Comparison of ENCODE assay signal across 10 mouse cellular contexts in the genomic region with DNA sequence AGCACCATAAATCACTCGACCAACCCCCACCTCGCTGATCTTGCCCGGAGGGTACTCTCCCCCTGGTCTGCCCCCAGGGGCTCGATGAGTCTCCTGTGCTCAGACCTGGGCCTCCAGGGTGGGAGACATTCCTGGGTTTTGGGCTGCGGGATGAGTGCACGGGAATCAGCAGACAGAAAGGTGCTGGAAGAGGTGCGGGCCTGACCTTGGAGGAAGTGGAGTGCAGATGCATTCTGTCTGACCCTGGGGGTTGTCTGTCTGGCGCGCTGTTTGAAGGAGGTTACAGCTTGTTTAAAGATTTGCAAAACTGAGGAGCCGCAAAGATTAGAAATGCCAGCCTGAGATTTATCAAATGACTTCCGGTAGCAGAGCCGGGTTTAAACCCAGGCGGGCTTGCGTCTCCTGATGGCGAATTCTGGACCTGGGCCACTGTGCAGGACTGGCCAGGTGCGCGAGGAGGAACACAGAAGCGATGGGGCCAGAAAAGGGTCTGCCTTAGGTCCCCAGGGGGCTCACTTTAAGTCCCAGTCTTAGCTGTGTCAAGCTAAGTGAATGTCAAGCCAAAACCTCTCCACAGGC.
DNase-seq lines count a peak whose midpoint lies in the region; ATAC-seq and TF ChIP-seq lines count a peak whose summit lies in the region.
"Had no signal": no experiment of that assay in that cellular context is flagged by ENCODE, and none has a peak within 500 bp of the region (broad histone marks: within the 10 kb centered on the region; RNA-seq: fewer than 3 reads in every experiment).

No protein-coding gene starts in this region.

- H3K36me3 ChIP-seq in hindbrain, embryonic 10.5 days, result no peaks in the 10 kb centered on the region
- no peaks in the 10 kb centered on the region for H3K36me3 ChIP-seq in hindbrain, postnatal 0 days (ENCODE audit: insufficient read depth, low read length)
- H3K36me3 ChIP-seq in limb, embryonic 13.5 days, result no peaks in the 10 kb centered on the region

- H3K9ac ChIP-seq in hindbrain, postnatal 0 days (replicated peaks; ENCODE audit: low read length), result no peak overlapping the region
- H3K9ac ChIP-seq in limb, embryonic 13.5 days, result peak overlapping the region; percentile 67

- DNase-seq in hindbrain, embryonic 10.5 days (ENCODE audit: low spot score), result peak; percentile 43
- no peak for DNase-seq in hindbrain, postnatal 0 days (ENCODE audit: low spot score)
- DNase-seq in urinary bladder, adult 2 months (ENCODE audit: low spot score), result peak; percentile 35
- no peak for DNase-seq in urinary bladder, postnatal 4 days (ENCODE audit: low spot score in 2 of 2)
- DNase-seq in adrenal gland, postnatal 25 days, result no peak
- DNase-seq in left cerebral cortex, postnatal 4 days, result no peak
- DNase-seq in adrenal gland, postnatal 36 days, result no peak
- DNase-seq: cerebellum, adult 2 months had no signal

- H3K4me3 ChIP-seq in hindbrain, embryonic 10.5 days, result peak overlapping the region; percentile 52
- H3K4me3 ChIP-seq in hindbrain, postnatal 0 days (ENCODE audit: low read length), result no peak overlapping the region
- peak overlapping the region; percentile 43 for H3K4me3 ChIP-seq in limb, embryonic 13.5 days

- TF ChIP-seq CTCF in hindbrain, postnatal 0 days (IDR thresholded peaks at IDR 0.05; ENCODE audit: low read depth), result no peak

- peaks cover 42% of the 10 kb centered on the region for H3K4me1 ChIP-seq in hindbrain, embryonic 10.5 days (replicated peaks)
- H3K4me1 ChIP-seq in hindbrain, postnatal 0 days (ENCODE audit: insufficient read depth, low read length), result no peaks in the 10 kb centered on the region
- H3K4me1 ChIP-seq in limb, embryonic 13.5 days, result peaks cover 39% of the 10 kb centered on the region

- H3K4me2 ChIP-seq in hindbrain, postnatal 0 days (ENCODE audit: low read depth, low read length), result no peak overlapping the region
- peak overlapping the region; percentile 83 for H3K4me2 ChIP-seq in limb, embryonic 13.5 days (replicated peaks)

- 2% methylated on average over 18 of the region's 18 CpGs for WGBS in hindbrain, embryonic 10.5 days
- 9% methylated on average over 18 of the region's 18 CpGs for WGBS in hindbrain, postnatal 0 days
- 3% methylated on average over 18 of the region's 18 CpGs for WGBS in limb, embryonic 13.5 days

- peaks cover 45% of the 10 kb centered on the region for H3K27me3 ChIP-seq in hindbrain, embryonic 10.5 days (ENCODE audit: insufficient read depth, poor library complexity, severe bottlenecking)
- peaks cover 56% of the 10 kb centered on the region for H3K27me3 ChIP-seq in hindbrain, postnatal 0 days (ENCODE audit: insufficient read depth, low read length)
- peaks cover 4% of the 10 kb centered on the region; the same call in 1 of the 2 replicates for H3K27me3 ChIP-seq in limb, embryonic 13.5 days

- no peak for ATAC-seq in hindbrain, postnatal 0 days
- ATAC-seq in limb, embryonic 13.5 days (ENCODE audit: low FRiP score, low read depth), result no peak
- ATAC-seq: Patski had no signal

- intact Hi-C loops in left cerebral cortex, postnatal 4 days (cut with DNase I), result loop anchor here (5.0 kb wide), 1 partner anchor 1048 kb away; a partner anchor contains a TSS

- peak overlapping the region; percentile 91; the same call in 1 of the 2 replicates for H3K27ac ChIP-seq in hindbrain, embryonic 10.5 days
- no peak overlapping the region for H3K27ac ChIP-seq in hindbrain, postnatal 0 days
- peak overlapping the region; percentile 95 for H3K27ac ChIP-seq in limb, embryonic 13.5 days

- no peaks in the 10 kb centered on the region for H3K9me3 ChIP-seq in hindbrain, embryonic 10.5 days
- H3K9me3 ChIP-seq in hindbrain, postnatal 0 days (ENCODE audit: low read length), result no peaks in the 10 kb centered on the region
- no peaks in the 10 kb centered on the region for H3K9me3 ChIP-seq in limb, embryonic 13.5 days

Comparison
In these comparisons a context has a peak if more than half of its experiments do, and no peak if none do; other contexts are left out.
1. DNase-seq: peak in hindbrain, embryonic 10.5 days (single experiment) and urinary bladder, adult 2 months (single experiment); none in hindbrain, postnatal 0 days (single experiment), urinary bladder, postnatal 4 days (0 of 2), adrenal gland, postnatal 25 days (single experiment), left cerebral cortex, postnatal 4 days (single experiment) and adrenal gland, postnatal 36 days (0 of 2).